12 mouse cellular contexts compared by ENCODE assay signal in the genomic region with DNA sequence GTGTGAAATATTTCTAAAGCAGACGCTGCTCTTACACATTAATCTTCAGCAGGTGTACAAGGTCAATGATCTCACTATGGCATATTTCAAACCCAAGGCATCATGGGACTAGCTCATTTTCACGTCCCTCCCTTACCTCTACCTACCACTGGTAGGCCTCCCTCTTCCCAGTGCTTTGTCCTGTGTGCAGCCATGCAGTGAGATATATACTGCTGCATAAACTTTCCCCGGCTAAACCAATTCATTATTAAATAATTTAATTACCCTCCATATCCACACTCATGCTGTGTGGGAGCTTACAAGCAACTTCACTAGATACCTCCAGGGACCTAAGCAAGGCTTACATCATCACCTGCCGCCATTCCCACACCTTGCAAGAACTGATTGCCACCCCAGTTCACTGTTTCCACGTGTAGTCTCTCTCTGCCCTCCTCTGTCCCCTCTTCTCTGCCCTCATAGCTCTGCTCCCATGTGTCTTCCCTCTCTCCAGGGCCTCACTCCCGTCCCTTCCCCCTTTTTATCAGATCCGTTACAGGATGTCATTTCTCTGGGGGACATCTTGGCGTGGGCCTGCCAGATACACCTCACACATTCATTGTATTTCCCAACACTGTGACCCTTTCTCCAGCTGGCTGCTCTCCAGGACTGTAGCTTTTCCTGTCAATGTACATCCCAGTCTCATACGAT.
DNase-seq lines count a peak whose midpoint lies in the region; ATAC-seq and TF ChIP-seq lines count a peak whose summit lies in the region.
"Had no signal": no experiment of that assay in that cellular context is flagged by ENCODE, and none has a peak within 500 bp of the region (broad histone marks: within the 10 kb centered on the region; RNA-seq: fewer than 3 reads in every experiment).

No protein-coding gene starts in this region.

- peak; percentile 45 for DNase-seq in heart, postnatal 4 days
- DNase-seq in heart, adult 11 months: no peak
- DNase-seq in lung, postnatal 36 days: no peak
- DNase-seq in hindbrain, postnatal 0 days (ENCODE audit: low spot score): no peak
- peak; percentile 75 for DNase-seq in liver, postnatal 0 days
- DNase-seq in urinary bladder, postnatal 4 days (ENCODE audit: low spot score in 2 of 2): no peak
- DNase-seq: cerebellum, postnatal 36 days; right cerebral cortex, postnatal 4 days had no signal

- H3K27ac ChIP-seq in lung, embryonic 15.5 days: peak overlapping the region; percentile 59
- H3K27ac ChIP-seq in hindbrain, postnatal 0 days: no peak overlapping the region
- peak overlapping the region; percentile 48 for H3K27ac ChIP-seq in liver, postnatal 0 days (ENCODE audit: low read depth)
- H3K27ac ChIP-seq: left cerebral cortex, adult 2 months had no signal

- no peaks in the 10 kb centered on the region for H3K9me3 ChIP-seq in lung, embryonic 15.5 days
- H3K9me3 ChIP-seq in hindbrain, postnatal 0 days (ENCODE audit: low read length): no peaks in the 10 kb centered on the region
- no peaks in the 10 kb centered on the region for H3K9me3 ChIP-seq in liver, postnatal 0 days (ENCODE audit: low read length)

- peak; percentile 79 for ATAC-seq in lung, embryonic 15.5 days (ENCODE audit: borderline replicate concordance, extremely low read depth, low FRiP score, low TSS enrichment)
- ATAC-seq in hindbrain, postnatal 0 days: 0 out of 2 replicates have a peak, but pooled peaks have one; percentile 19
- peak; percentile 76 for ATAC-seq in liver, postnatal 0 days
- ATAC-seq: inflammation-experienced regulatory T-cells, adult 6 months had no signal

- TF ChIP-seq EP300 in liver, postnatal 0 days (IDR thresholded peaks at IDR 0.05; ENCODE audit: low read depth): no peak

- no peak for TF ChIP-seq CTCF in hindbrain, postnatal 0 days (IDR thresholded peaks at IDR 0.05; ENCODE audit: low read depth)
- no peak for TF ChIP-seq CTCF in liver, postnatal 0 days (IDR thresholded peaks at IDR 0.05; ENCODE audit: low read depth)

- H3K27me3 ChIP-seq in lung, embryonic 15.5 days: no peaks in the 10 kb centered on the region
- H3K27me3 ChIP-seq in hindbrain, postnatal 0 days (ENCODE audit: insufficient read depth, low read length): no peaks in the 10 kb centered on the region
- H3K27me3 ChIP-seq in liver, postnatal 0 days (ENCODE audit: insufficient read depth, low read length): no peaks in the 10 kb centered on the region

- peaks cover 57% of the 10 kb centered on the region for H3K4me1 ChIP-seq in lung, embryonic 15.5 days
- 0 out of 2 replicates have a peak, but pooled peaks cover 4% of the 10 kb centered on the region for H3K4me1 ChIP-seq in hindbrain, postnatal 0 days (ENCODE audit: insufficient read depth, low read length)
- H3K4me1 ChIP-seq in liver, postnatal 0 days (ENCODE audit: insufficient read depth): peaks cover 10% of the 10 kb centered on the region; the same call in 1 of the 2 replicates

- no peak overlapping the region for H3K4me3 ChIP-seq in lung, embryonic 15.5 days
- no peak overlapping the region for H3K4me3 ChIP-seq in hindbrain, postnatal 0 days (ENCODE audit: low read length)
- H3K4me3 ChIP-seq in liver, postnatal 0 days (ENCODE audit: low read depth, low read length): no peak overlapping the region
- H3K4me3 ChIP-seq: erythroblast, embryonic 14.5 days; left cerebral cortex, adult 2 months had no signal

- no peak overlapping the region for H3K9ac ChIP-seq in lung, embryonic 15.5 days
- H3K9ac ChIP-seq in hindbrain, postnatal 0 days (replicated peaks; ENCODE audit: low read length): no peak overlapping the region
- no peak overlapping the region for H3K9ac ChIP-seq in liver, postnatal 0 days (replicated peaks)

- no peaks in the 10 kb centered on the region for H3K36me3 ChIP-seq in lung, embryonic 15.5 days
- H3K36me3 ChIP-seq in hindbrain, postnatal 0 days (ENCODE audit: insufficient read depth, low read length): no peaks in the 10 kb centered on the region
- no peaks in the 10 kb centered on the region for H3K36me3 ChIP-seq in liver, postnatal 0 days (replicated peaks; ENCODE audit: insufficient read depth, low read length)

- no peak overlapping the region for H3K4me2 ChIP-seq in lung, embryonic 15.5 days
- H3K4me2 ChIP-seq in hindbrain, postnatal 0 days (ENCODE audit: low read depth, low read length): no peak overlapping the region
- no peak overlapping the region for H3K4me2 ChIP-seq in liver, postnatal 0 days (ENCODE audit: low read depth, low read length)

- 37% methylated on average over 9 of the region's 9 CpGs for WGBS in lung, embryonic 15.5 days
- 54% methylated on average over 9 of the region's 9 CpGs for WGBS in hindbrain, postnatal 0 days
- 59% methylated on average over 9 of the region's 9 CpGs for WGBS in liver, postnatal 0 days (ENCODE audit: insufficient replicate concordance)

Comparison
In these comparisons a context has a peak if more than half of its experiments do, and no peak if none do; other contexts are left out.
1. DNase-seq: peak in heart, postnatal 4 days (single experiment) and liver, postnatal 0 days (single experiment); none in heart, adult 11 months (single experiment), lung, postnatal 36 days (single experiment), hindbrain, postnatal 0 days (single experiment) and urinary bladder, postnatal 4 days (0 of 2).
2. ATAC-seq: peak in every context shown above with its lines; median percentile 79 in lung, embryonic 15.5 days; 76 in liver, postnatal 0 days; 19 in hindbrain, postnatal 0 days.